Mouse (Mus musculus): ENCODE measurements around the gene Pnkd.

GRCm38 (mm10) chr1:74239618-74240017 lies 45.1 kb upstream of the Pnkd start:
- TF ChIP-seq CTCF (IDR thresholded peaks at IDR 0.05; ENCODE audit: insufficient read depth, low read depth, low read length): no peak
- TF ChIP-seq POLR2A (IDR thresholded peaks at IDR 0.05; ENCODE audit: insufficient read depth, low read depth, low read length): no peak
